Mouse (Mus musculus) spleen, postnatal 14 days (tissue): ENCODE results near the gene 1600002K03Rik.

Experiments
- DNase-seq, 2 experiments: peaks; one replicate each; pipeline ENCODE4 v3.0.0; 2021 to 2022; ENCODE audit warnings: low spot score in 2 of 2

The 1600002K03Rik gene

DNA sequence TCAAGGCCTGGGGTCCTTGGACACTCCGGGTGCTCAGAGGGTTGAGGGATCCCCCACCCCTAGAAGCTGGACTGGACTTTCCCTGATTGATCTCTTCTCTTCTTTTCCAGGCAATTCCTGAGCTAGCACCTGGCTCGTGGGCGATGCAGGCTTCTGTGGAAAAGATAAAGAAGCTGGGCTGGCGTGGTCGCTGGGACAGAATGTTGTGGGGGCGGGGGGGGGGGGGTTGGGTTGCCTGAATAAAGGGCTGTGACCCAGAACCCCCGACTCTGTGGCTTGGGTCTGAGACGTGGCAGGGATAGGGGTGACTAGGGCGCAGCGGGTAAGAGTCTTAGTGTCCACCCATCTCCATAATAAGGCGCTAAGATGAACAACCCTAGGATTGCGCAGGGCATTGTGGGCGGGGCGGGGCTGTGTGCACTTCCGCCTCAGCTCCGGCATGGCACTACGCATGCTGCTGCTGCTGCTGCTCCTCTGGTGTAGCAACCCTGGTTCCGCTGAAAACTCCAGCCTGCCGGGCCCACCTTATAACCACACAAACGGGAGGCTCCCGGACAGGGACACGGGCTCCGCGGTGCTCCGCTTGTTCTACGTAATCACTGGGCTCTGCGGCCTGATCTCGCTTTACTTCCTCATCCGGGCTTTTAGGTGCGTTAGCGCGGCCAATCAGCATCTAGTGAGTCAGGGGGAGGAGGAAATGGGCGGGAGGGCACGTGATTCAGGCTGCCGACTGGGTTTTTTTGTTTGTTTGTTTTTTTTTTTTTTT lies at the start of gene 1600002K03Rik:
TSS of gene 1600002K03Rik (plus strand) at position 418 of the 766 bp plus-strand sequence.
- DNase-seq: peak; percentile 69 to 77

DNA sequence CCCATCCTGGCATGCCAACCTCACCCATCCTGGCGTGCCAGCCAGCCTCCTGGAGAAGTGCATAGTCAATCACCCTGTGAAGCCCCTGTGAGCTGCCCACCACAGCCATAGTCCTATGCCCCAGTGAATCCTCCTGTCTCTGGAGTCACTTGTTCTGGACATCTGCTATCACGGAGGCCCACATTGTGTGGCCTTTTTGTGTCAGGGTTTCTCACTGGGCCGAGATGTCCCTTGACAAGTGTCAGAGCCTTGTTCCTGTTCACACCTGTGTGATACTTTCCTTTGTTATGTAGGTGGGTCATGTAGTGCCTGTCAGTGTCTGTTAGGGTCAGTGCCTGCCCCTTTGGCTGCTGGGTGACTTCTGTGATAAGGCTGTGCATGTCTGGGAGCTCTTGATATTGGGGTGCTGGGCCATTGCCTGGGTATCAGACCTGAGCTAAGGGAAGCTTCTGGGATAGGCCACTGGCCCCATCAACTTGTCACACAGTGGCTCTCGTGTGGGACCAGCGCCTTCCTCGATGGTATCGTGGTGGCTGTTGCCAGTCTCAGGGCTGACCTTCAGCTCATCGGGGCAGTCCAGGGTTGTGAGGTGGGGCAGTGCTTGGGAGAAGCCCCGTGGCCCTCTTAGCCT lies 48.7 kb upstream of the 1600002K03Rik start:
- DNase-seq: no peak

DNA sequence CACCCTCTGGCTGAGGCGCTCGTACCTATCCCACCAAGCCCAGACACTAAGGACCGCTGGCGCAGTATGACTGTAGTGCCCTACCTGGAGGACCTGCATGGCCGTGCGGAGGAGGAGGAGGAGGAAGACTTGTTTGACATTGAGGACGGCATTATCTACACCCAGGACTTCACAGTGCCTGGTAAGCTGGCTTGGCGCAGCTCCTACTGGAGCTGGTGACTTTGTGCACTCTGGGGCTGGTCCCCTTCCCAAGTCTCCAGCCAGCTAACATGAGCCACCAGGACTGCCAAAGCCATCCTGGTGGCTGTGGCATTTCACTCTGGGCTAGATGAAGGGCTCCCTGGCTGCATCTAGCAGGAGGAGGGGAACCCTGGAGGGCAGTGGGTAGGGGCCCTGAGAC lies 44.8 kb upstream of the 1600002K03Rik start:
- no peak for DNase-seq

DNA sequence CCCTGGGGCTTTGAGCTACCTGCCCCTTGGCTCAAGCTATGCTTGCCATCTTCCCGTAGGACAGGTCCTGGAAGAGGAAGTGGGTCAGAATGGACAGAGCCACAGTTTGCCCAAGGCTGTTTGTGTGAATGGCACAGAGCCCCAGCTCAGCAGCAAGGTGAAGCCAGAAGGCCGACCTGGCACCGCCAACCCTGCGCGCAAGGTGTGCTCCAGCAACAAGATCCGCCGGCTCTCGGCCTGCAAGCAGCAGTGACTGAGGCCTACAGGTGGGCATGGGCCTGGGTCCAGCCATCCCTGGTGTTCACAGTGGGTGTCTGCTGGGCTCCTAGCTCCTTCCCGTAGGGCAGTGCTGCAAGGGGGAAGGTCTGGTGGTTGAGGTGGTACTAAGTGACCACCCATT lies 42.9 kb upstream of the 1600002K03Rik start:
- DNase-seq: no peak

DNA sequence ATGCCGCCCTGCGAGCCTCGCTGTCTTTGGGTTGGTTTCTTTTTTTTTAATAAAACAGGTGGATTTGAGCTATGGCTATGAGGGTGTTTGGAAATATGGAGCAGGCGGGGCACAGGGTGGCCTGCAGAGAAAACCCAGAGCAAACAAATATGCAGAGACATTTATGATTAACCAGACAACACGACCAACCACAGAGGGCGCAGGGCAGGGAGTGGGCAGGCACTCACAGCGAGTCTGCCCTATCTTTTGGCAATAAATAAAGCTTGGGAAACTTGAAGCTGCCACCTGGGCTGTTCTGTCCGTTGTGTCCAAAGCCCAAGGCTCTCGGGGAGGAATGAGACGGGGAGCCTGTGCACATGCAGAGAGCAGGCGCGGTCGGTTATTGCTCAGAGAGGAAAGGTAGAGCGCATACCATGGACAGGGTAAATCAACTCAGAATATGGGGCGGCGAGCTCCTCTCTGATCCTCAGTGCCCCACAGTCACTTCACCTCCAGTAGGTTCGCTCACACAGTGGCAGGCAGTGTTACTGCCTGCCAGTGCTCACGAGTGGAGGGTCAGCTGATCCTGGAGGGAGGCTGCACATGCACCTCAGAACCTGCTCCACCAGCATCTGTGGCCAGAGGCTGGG lies 42.2 kb upstream of the 1600002K03Rik start:
- no peak for DNase-seq

DNA sequence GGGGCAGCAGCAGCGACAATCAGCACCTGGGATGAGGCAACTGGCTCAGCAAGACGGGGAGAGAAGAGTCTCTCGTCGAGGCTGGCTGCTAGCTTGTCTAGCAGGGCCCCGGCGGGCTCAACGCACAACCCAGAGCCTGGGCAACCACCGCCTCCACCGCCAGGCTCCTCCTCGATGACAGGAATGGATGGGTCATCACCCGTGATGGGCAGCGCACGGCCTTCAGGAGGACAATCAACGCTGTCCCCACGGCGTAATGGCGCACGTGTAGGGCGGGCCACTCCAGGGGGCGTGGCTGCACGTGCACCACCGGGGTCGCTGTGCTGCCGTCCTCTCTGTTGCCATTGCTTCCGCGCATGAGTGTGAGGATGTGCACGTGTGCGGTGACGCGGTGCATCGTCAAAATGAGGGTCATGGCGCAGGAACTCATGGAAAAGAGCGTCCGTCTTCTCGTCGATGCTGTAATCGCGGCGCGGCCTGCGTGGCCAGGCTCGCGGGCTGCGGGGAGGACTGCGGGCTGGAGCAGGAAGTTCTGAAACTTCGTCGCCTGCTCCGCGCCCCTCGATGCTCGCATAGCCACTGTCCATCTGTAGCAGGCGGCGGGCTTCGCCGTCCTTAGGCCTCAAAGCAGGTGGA lies 41.3 kb upstream of the 1600002K03Rik start:
- DNase-seq: no peak

DNA sequence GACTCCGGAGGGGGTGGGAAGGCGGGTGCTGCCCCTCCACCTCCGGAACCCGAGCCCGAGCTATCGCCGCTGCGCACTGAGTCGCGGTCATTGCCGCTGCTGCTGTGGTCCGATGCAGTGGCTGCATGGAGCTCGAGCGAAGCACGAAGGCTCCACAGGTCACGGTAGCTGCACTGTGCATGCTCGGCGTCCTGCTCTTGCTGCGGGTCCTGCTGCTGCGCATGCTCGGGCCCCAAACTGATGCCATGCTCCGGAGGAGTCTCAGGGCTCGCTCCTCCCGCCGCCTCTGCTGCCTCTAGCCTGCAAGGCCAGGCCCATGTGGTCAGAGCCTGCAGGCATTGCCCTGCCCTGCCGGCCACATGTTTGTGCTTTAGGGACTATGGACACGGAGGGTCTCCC lies 40.8 kb upstream of the 1600002K03Rik start:
- DNase-seq: no peak

DNA sequence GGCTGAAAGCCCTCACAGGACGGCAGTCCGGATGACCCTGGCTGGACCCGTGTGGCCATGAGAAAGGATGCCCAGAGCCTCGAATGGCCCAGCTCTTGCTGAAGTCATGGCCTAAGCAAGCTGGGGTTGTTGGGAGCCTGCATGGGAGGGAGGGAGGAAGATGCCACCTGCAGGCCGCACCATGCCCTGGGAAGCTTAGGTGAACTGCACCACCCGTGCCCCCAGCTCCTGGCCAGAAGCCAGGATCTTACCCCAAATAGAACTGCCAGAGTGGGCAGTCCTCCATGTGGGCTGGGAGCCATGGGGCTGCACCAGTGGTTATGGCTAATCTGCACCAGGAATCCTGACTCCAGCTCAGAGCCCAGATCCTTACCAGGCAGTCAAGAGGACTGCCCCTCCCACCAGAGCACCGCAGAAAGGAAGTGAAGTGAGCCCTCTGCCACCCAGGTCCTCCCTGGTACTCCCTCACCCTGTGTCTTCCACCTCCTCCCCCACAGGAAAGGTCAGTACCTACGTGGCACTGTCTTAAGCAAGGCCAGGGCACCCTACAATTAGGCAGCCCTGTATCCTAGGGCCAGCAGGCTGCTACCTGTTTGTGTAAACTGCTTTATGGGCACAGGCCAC lies 39.4 kb upstream of the 1600002K03Rik start:
- DNase-seq: no peak

DNA sequence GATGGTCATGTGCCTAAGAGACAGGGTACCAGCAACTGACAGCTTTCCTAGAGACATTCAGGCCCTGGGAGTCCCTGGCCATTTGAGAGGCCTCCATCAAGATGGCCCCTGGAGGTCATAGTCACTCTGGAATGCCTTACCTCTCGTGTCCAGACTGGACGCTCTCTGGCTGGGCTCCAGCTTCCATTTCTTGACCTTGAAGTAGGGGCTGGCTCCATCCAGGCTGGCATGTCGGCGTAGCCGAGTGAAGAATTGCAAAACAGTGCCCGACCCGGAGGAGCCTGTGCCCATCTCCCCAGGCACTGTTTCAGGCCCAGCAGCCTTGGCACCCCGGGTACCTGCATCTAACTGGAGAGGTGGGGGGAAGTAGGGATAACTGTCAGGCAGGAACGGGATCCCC lies 38.3 kb upstream of the 1600002K03Rik start:
- DNase-seq: no peak

DNA sequence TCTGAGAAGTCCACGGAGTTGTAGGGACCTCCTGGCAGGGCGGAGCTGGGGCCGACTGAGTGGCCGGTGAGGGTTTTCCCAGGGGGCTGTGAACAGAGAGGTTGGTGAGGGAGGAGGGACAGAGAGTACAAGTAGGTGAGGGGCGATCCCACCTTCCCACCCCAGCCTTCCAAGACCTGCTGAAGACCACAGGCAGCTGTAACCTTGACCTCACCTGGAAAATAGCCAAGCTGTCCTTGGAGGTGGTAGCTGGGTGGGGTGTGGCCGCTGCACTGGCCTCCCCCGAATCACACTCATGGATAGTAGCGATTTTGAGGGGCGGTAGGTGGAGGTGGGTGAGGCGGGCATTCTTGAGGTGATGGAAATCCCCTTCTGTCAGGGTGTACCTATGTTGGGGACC lies 37.6 kb upstream of the 1600002K03Rik start:
- no peak for DNase-seq

DNA sequence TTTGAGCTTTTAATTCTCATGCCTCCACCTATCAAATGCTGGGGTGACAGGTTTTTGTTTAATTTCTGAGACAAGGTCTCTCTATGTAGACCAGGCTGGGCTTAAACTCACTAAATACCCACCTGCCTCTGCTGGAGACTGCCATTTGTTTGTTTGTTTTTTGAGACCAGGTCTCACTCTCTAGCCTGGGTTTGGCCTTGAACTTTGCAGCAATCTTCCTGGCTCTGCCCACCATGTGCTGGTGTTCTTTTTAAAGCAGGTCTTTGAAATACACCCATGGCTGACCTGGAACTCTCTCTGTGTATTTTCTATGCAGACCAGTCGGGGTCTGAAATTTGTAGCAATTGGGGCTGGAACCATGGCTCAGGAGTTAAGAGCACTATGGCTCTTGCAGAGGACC lies 37.1 kb upstream of the 1600002K03Rik start:
- DNase-seq: no peak

DNA sequence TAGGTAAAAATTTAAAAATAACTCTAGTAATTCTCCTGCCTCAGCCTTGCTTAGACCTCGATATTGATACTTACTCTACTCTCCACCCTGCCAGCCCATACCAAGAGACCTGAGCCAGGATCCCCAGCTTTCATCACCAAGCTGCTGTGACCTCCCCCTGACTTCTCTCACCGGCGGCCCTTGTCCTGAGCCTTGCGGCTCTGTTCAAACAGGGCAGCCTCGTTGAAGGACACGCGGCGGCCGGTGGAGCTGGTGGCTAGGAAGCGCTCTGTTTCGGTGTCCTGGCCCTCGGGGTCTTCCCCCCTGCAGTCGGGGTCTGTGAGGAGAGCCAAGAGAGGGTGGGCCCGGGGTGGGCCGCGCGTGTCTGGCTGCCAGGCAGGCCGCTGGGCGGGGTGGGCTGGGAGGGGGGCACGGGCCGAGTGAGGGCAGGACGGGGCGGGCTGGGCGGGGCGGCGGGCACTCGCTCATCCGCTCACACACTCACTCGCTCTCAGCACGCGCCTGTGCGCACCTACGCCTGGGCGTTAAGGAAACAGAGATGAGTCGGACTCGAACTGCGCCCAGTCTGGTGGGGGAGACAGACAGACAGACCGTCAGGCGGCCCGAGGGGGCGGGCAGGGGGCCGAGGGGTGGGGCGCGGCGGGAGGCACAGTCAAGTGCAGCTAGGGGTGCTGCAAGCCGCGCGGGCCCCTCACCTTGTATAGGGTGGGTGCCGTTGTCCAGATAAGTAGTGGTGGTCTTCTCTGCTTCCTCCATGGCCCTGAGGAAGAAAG lies 36.4 kb upstream of the 1600002K03Rik start:
- DNase-seq: no peak

DNA sequence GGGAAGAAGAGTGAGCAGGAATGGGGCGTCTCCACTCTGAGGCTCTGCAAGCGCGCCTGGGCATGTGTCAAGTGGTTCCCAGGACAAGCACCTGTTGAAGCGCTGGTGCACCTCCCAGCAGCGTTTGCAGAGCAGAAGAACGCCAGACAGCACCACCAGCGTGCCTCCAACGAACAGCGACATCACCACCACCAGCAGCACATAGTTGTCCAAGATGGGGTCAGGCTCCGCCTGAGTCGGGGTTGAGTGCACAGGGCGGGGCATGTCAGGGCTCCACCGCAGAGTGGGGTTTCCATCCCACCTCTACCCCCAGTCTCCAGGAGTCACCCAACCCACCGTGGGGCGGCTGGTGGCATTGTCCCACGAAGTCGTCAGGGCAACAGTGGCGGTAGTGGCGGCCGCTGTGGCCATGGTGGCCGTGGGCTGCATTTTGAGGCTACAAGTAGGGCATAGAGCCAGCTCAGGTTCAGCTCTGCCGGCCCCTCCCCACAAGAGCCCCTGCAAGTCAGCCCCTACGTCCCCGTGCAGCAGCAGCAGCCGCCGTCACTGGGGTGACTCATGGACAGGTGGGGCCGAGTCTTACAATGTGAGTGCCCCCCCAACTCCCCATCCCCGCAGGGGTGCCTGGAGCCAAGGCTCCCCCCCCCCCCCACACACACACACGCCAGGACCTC lies 35.7 kb upstream of the 1600002K03Rik start:
- no peak for DNase-seq

DNA sequence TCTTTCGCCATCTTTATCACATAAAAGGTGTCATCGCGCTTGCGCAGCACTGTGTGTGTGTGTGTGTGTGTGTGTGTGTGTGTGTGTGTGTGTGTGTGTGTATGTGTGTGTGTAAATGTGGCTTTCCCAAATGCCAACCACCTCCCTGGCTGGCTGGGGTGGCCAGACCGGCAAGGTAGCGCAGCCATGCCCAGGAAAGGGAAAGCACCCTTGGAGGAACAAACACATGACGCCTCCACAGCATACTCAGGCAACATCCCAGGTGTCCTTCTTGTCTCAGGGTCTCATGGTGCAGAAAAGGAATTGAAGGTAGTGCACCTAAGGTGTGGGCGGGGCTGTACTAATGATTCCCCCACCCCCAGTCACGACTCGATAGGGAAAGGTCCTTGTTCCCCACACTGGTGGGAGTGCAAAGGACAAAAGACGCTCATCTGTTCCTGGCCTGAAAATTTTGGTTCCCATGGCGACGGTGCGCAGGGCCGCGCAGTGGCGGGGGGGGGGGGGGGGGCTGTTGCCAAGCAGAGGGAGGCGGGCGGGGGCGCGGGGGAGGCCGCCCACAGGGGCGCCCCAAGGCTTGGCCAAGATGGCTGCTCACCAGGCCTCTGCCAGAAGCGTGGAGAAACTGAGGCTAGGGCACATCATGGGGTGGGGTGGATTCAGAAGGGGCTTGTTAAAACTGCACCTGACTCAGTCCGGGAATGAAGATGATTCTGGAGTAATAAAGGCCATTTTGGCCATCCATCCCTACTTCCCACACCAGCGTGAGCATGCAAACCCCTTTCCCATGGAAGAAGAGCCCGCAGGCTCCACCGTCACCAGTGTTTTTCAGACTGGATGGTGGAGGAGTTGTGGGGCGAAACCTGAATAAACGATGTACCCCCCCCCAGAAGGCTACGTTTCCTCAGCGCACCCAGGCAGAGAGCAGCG lies 34.9 kb upstream of the 1600002K03Rik start:
- DNase-seq: no peak

DNA sequence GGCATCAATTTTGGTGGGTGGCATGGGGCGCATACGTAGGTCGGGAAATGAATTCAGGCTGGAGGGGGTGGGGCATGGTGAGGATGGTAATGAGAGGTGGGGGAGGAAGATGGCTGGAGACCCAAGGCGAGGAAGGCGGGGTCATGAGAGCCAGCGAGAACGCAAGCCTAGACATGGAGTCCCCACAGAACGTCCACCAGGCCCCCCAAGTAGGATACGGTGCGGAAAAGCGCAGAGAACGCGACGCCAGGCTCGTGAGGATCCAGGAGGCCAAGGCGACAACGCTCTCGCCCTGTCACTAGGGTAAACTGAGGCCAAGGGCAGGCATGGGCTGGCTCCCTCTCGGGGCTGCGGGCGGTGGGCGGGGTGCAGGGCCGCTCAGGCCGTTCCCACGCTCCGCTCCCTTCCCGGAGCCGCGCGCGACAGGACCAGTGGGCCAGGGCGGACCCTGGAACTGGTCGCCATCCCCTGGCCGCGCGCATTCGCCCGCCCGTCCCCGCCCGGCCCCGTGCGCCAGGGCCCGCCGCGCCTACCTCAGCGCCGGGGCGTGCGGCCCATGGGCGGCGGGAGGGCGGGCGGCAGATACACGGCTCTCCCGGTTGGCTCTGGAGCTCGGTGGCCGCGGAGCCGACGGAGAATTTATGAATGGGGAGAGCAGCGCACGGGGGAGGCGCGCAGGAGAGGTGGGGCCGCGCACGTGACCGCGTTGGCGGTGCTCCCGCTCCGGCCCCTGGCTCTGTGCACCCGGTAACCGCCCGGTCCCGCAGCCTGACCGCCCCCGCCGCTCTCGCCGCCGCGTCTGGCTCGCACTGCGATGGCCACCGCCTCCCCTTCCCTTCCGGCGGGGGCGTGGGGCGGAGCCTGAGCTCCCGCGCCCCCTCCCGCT lies 33.9 kb upstream of the 1600002K03Rik start, which contains the start of gene Atp5d:
TSS of gene Atp5d (plus strand) at position 80 of the 886 bp plus-strand sequence.
- no peak for DNase-seq

DNA sequence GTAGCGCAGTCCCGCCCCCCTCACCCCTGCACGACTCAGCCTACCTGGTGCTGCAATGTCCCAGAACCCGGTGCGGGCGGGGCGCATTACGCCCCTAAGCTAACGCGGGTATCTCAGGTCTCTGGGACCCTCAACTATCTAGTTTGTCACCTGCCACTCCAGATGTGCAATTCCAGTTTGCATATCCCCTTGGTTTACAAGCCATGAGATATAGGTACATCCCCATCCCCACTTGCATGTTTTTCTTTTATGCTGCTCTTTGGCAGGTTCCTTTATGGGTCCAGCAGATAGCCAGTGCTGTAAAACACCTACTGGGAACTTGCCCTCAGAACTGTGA lies 33.3 kb upstream of the 1600002K03Rik start:
- DNase-seq: no peak

DNA sequence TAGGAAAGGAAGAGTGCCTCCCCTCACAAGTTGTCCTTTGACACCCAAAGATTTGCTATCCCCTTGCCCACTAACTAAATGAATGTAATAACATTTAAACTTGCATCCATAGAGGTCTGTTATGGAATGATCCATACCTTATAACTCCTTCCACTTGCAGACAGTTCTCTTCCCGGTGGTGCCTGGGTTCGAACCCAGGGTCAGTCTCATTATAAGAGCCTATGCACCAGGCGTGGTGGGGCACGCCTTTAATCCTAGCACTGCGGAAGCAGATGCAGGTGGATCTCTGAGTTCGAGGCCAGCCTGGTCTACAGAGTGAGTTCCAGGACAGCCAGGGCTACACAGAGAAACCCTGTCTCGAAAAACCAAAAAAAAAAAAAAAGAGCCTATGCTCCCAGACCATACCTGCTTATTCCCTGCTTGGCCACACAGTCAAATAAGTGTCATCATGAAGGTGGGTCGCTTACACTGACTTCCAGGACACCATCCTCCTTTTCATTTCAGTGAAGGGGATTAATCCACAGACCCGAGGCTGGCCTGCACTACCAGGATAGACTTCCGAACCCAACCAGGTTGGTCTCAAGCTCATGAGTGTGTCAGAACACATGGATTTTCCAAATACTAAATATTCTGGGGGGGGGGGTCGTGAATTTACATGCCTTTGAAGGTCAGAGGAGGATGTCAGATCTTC lies 32.6 kb upstream of the 1600002K03Rik start:
- DNase-seq: no peak

DNA sequence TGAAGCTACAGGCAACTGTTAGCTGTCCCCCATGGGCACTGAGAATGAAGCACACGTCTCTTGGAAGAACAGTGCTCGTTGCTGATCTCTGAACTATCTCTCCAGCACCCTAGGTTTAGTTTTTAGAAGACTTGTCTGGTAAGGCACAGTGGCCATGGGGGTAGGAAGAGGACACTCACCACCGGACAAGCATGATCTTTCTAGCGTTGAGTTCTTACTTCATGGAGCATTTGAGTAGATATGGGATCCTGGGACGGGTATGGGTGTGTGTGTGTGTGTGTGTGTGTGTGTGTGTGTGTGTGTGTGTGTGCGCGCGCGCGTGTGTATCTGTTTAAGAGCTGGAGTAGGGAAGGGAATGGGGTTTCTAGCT lies 32.1 kb upstream of the 1600002K03Rik start, which contains the start of gene Cbarp:
TSS of gene Cbarp (minus strand) at position 170 of the 370 bp plus-strand sequence.
- no peak for DNase-seq
